Mouse (Mus musculus) small intestine, adult 2 months (tissue): ENCODE measurements around the gene Stfa2l1. TPM values are rescaled to one million over a fixed set of nuclear protein-coding genes. Genes with fewer than 3 reads are reported as not detected.
"Not testable (repeated sequence)": the region's sequence is repeated elsewhere in the genome, so short reads cannot be mapped to it uniquely, and the experiment has no call there.

Experiments
- H3K27ac ChIP-seq: fragments of 200-500 bp; 2 replicates; pipeline ENCODE4 v1.5.1; 2012; ENCODE audit warnings: low read depth, low read length, control low read depth, inconsistent platforms; ENCODE audit not compliant: insufficient read depth
- H3K27me3 ChIP-seq: fragments of 200-500 bp; 2 replicates; pipeline ENCODE4 v1.6.1; 2012; ENCODE audit warnings: mild to moderate bottlenecking, moderate library complexity, low read length, inconsistent platforms; ENCODE audit not compliant: control insufficient read depth, insufficient read depth
- H3K36me3 ChIP-seq: fragments of 200-500 bp; 2 replicates; pipeline ENCODE4 v1.6.1; 2012; ENCODE audit warnings: mild to moderate bottlenecking, low read length, control low read depth, inconsistent platforms; ENCODE audit not compliant: control insufficient read depth, insufficient read depth
- H3K4me1 ChIP-seq: fragments of 200-500 bp; 2 replicates; pipeline ENCODE4 v1.6.1; 2012; ENCODE audit warnings: low read length, inconsistent platforms, mixed read lengths; ENCODE audit not compliant: control insufficient read depth, insufficient read depth, insufficient read length
- H3K4me3 ChIP-seq: fragments of 200-500 bp; 2 replicates; pipeline ENCODE4 v1.5.1; 2012; ENCODE audit warnings: low read depth, mild to moderate bottlenecking, control low read depth, inconsistent platforms, low read length, moderate library complexity
- CTCF ChIP-seq: fragments of 200-500 bp; IDR thresholded peaks from 2 replicates; pipeline ENCODE4 v1.5.1; 2012; ENCODE audit warnings: low read depth, mild to moderate bottlenecking, control low read depth, inconsistent platforms, low read length, moderate library complexity, mixed read lengths; ENCODE audit not compliant: insufficient replicate concordance, insufficient read length; ENCODE audit errors: extremely low read depth
- POLR2A ChIP-seq: fragments of 200-500 bp; IDR thresholded peaks from 2 replicates; pipeline ENCODE4 v1.6.1; 2012; ENCODE audit warnings: low read depth, mild to moderate bottlenecking, control low read depth, inconsistent platforms, low read length, moderate library complexity
- WGBS: fragments of 180-500 bp; shearing (Covaris S2); methylation state at CpG from one replicate; pipeline ENCODE4 v1.1.7; 2018; 5-methylcytosine and 5-hydroxymethylcytosine counted together
- polyA plus RNA-seq: library from polyadenylated mRNA; depleted of rRNA; stranded (reverse); fragments of >200 nt; gene quantifications from 2 replicates; pipeline ENCODE4 v1.2.3, GENCODE M21; 2012; rRNA removed

Stfa2l1 gene
- not detected in 2 replicates for polyA plus RNA-seq

GRCm38 (mm10) chr16:36156402-36156975 is at the start of gene Stfa2l1:
Gene Stfa2l1, plus strand, starts transcription at chr16:36156811.
- no peak within 1 kb of the TSS for H3K27ac ChIP-seq
- TF ChIP-seq CTCF: no peak
- no peak for TF ChIP-seq POLR2A
- H3K4me1 ChIP-seq: no peaks in the 10 kb centered on the region
- H3K27me3 ChIP-seq: no peaks in the 10 kb centered on the region
- no peak within 1 kb of the TSS for H3K4me3 ChIP-seq
- H3K36me3 ChIP-seq: no peaks in the 10 kb centered on the region

- not testable (repeated sequence) for H3K27me3 ChIP-seq, H3K36me3 ChIP-seq, H3K27ac ChIP-seq, H3K4me3 ChIP-seq, H3K4me1 ChIP-seq
Measured at GRCm38 (mm10) chr16:36111486-36111885, 45.1 kb upstream of the Stfa2l1 start.

GRCm38 (mm10) chr16:36115751-36116150 is 40.9 kb upstream of the Stfa2l1 start:
- H3K27ac ChIP-seq, H3K4me3 ChIP-seq, H3K36me3 ChIP-seq, H3K27me3 ChIP-seq, H3K4me1 ChIP-seq: not testable (repeated sequence)
- 93% methylated on average over 6 of the region's 6 CpGs for WGBS

GRCm38 (mm10) chr16:36128092-36128491 is 28.5 kb upstream of the Stfa2l1 start:
- no peaks in the 10 kb centered on the region for H3K4me1 ChIP-seq
- no peak overlapping the region for H3K4me3 ChIP-seq
- 71% methylated on average over 7 of the region's 7 CpGs for WGBS
- no peak overlapping the region for H3K27ac ChIP-seq
- H3K36me3 ChIP-seq: no peaks in the 10 kb centered on the region
- TF ChIP-seq CTCF: no peak
- TF ChIP-seq POLR2A: no peak
- H3K27me3 ChIP-seq: no peaks in the 10 kb centered on the region

GRCm38 (mm10) chr16:36131141-36131540 is 25.5 kb upstream of the Stfa2l1 start, which contains the start of gene Csta1:
Gene Csta1, minus strand, starts transcription at chr16:36131241.
- Histone ChIP-seq H3K27me3 (no peaks in the 10 kb centered on the region), H3K4me3 (no peak within 1 kb of the TSS), H3K4me1 (no peaks in the 10 kb centered on the region), H3K36me3 (no peaks in the 10 kb centered on the region), H3K27ac (no peak within 1 kb of the TSS)
- 31% methylated on average over 1 of the region's 1 CpGs for WGBS
- TF ChIP-seq CTCF (no peak), POLR2A (no peak)

GRCm38 (mm10) chr16:36138201-36138600 is 18.4 kb upstream of the Stfa2l1 start:
- no peaks in the 10 kb centered on the region for H3K36me3 ChIP-seq
- WGBS: 54% methylated on average over 2 of the region's 2 CpGs
- no peaks in the 10 kb centered on the region for H3K27me3 ChIP-seq
- H3K4me3 ChIP-seq: no peak overlapping the region
- H3K27ac ChIP-seq: no peak overlapping the region
- TF ChIP-seq POLR2A: no peak
- TF ChIP-seq CTCF: no peak
- H3K4me1 ChIP-seq: no peaks in the 10 kb centered on the region

GRCm38 (mm10) chr16:36167841-36168240 is 11.2 kb downstream of the Stfa2l1 start:
- H3K4me3 ChIP-seq, H3K36me3 ChIP-seq, H3K27ac ChIP-seq, H3K27me3 ChIP-seq, H3K4me1 ChIP-seq: not testable (repeated sequence)
- WGBS: 87% methylated on average over 10 of the region's 10 CpGs

GRCm38 (mm10) chr16:36176108-36176507 is 19.5 kb downstream of the Stfa2l1 start:
- no peak overlapping the region for H3K4me3 ChIP-seq
- H3K27ac ChIP-seq: no peak overlapping the region
- no peaks in the 10 kb centered on the region for H3K4me1 ChIP-seq
- no peaks in the 10 kb centered on the region for H3K36me3 ChIP-seq
- H3K27me3 ChIP-seq: no peaks in the 10 kb centered on the region
- TF ChIP-seq CTCF (no peak), POLR2A (no peak)
